Mouse (Mus musculus) embryonic facial prominence, embryonic 10.5 days (tissue): ENCODE measurements around the gene Ttc13. TPM values are rescaled to one million over a fixed set of nuclear protein-coding genes. Genes with fewer than 3 reads are reported as not detected.

ENCODE experiments used
- DNase-seq: peaks from one replicate; pipeline ENCODE4 v3.0.0-alpha.2; 2017; ENCODE audit warnings: low spot score
- H3K27ac ChIP-seq: fragments of 300-500 bp; sonication (generic); replicated peaks from 2 replicates; pipeline ENCODE4 v1.5.1; 2016; ENCODE audit warnings: mild to moderate bottlenecking
- H3K27me3 ChIP-seq: fragments of 300-500 bp; sonication (generic); replicated peaks from 2 replicates; pipeline ENCODE4 v1.6.1; 2016; ENCODE audit warnings: low read depth, mild to moderate bottlenecking; ENCODE audit not compliant: poor library complexity, severe bottlenecking
- H3K36me3 ChIP-seq: fragments of 300-500 bp; sonication (generic); replicated peaks from 2 replicates; pipeline ENCODE4 v1.6.1; 2016; ENCODE audit warnings: mild to moderate bottlenecking, moderate library complexity
- H3K4me1 ChIP-seq: fragments of 300-500 bp; sonication (generic); 2 replicates; pipeline ENCODE4 v1.6.1; 2016
- H3K4me3 ChIP-seq: fragments of 300-500 bp; sonication (generic); 2 replicates; pipeline ENCODE4 v1.5.1; 2016; ENCODE audit warnings: mild to moderate bottlenecking, moderate library complexity
- H3K9me3 ChIP-seq: fragments of 300-500 bp; sonication (generic); 2 replicates; pipeline ENCODE4 v1.6.1; 2016; ENCODE audit warnings: mild to moderate bottlenecking
- WGBS: fragments of 180-500 bp; shearing (Covaris S2); methylation state at CpG from one replicate; pipeline ENCODE4 v1.1.7; 2016; 5-methylcytosine and 5-hydroxymethylcytosine counted together
- polyA plus RNA-seq: library from polyadenylated mRNA; unstranded; fragments of >200 nt; fragmentation: Nextera tagmentation; extraction: Ambion mirVana; gene quantifications from 2 replicates; pipeline ENCODE4 v1.2.1, GENCODE M21; 2016

Gene Ttc13
- 47.0 and 48.7 TPM in 2 replicates for polyA plus RNA-seq

GRCm38 (mm10) chr8:124721862-124722515 lies at the start of gene Ttc13, which contains the start of gene Arv1:
TSS of gene Ttc13 (minus strand) at chr8:124721983.
TSS of gene Arv1 (plus strand) at chr8:124722139.
- H3K27ac ChIP-seq = peak within 1 kb of the TSS; percentile 87
- peaks cover 27% of the 10 kb centered on the region for H3K36me3 ChIP-seq
- WGBS = under 1% methylated on average over 59 of the region's 59 CpGs

GRCm38 (mm10) chr8:124763061-124763460 lies 41.3 kb upstream of the Ttc13 start:
- 70% methylated on average over 7 of the region's 7 CpGs for WGBS

More at GRCm38 (mm10) chr8:124721862-124722515, at the start of gene Ttc13, which contains the start of gene Arv1:
- Histone ChIP-seq H3K4me1 (peaks cover 25% of the 10 kb centered on the region), H3K9me3 (no peaks in the 10 kb centered on the region), H3K4me3 (peak within 1 kb of the TSS; percentile 99), H3K27me3 (no peaks in the 10 kb centered on the region)
- peak; percentile 96 for DNase-seq

GRCm38 (mm10) chr8:124758544-124758943 lies 36.8 kb upstream of the Ttc13 start:
- no peaks in the 10 kb centered on the region for H3K9me3 ChIP-seq
- peaks cover 22% of the 10 kb centered on the region for H3K27me3 ChIP-seq
- peak; percentile 46 for DNase-seq
- H3K4me3 ChIP-seq = no peak overlapping the region
- WGBS = 43% methylated on average over 3 of the region's 3 CpGs
- no peak overlapping the region for H3K27ac ChIP-seq
- peaks cover 28% of the 10 kb centered on the region for H3K4me1 ChIP-seq
- H3K36me3 ChIP-seq = no peaks in the 10 kb centered on the region

More at GRCm38 (mm10) chr8:124763061-124763460, 41.3 kb upstream of the Ttc13 start:
- Histone ChIP-seq H3K36me3 (no peaks in the 10 kb centered on the region), H3K27ac (no peak overlapping the region), H3K4me3 (no peak overlapping the region), H3K4me1 (0 out of 2 replicates have a peak, but pooled peaks cover 2% of the 10 kb centered on the region), H3K27me3 (no peaks in the 10 kb centered on the region), H3K9me3 (no peaks in the 10 kb centered on the region)
- DNase-seq = no peak

GRCm38 (mm10) chr8:124756601-124757000 lies 34.8 kb upstream of the Ttc13 start:
- peaks cover 33% of the 10 kb centered on the region for H3K4me1 ChIP-seq
- WGBS = 53% methylated on average over 5 of the region's 5 CpGs
- no peak overlapping the region for H3K27ac ChIP-seq
- H3K36me3 ChIP-seq = no peaks in the 10 kb centered on the region
- H3K9me3 ChIP-seq = no peaks in the 10 kb centered on the region
- H3K27me3 ChIP-seq = peaks cover 41% of the 10 kb centered on the region
- no peak for DNase-seq
- no peak overlapping the region for H3K4me3 ChIP-seq

GRCm38 (mm10) chr8:124756153-124756552 lies 34.4 kb upstream of the Ttc13 start:
- no peak overlapping the region for H3K4me3 ChIP-seq
- H3K27me3 ChIP-seq = peaks cover 46% of the 10 kb centered on the region
- no peaks in the 10 kb centered on the region for H3K9me3 ChIP-seq
- 65% methylated on average over 2 of the region's 2 CpGs for WGBS
- no peak for DNase-seq
- peaks cover 38% of the 10 kb centered on the region for H3K4me1 ChIP-seq
- no peak overlapping the region for H3K27ac ChIP-seq
- H3K36me3 ChIP-seq = no peaks in the 10 kb centered on the region

GRCm38 (mm10) chr8:124755481-124755880 lies 33.7 kb upstream of the Ttc13 start:
- 81% methylated on average over 8 of the region's 8 CpGs for WGBS

GRCm38 (mm10) chr8:124754792-124755190 lies 33.0 kb upstream of the Ttc13 start:
- no peak for DNase-seq
- Histone ChIP-seq H3K27me3 (peaks cover 59% of the 10 kb centered on the region), H3K27ac (no peak overlapping the region), H3K4me3 (no peak overlapping the region), H3K36me3 (no peaks in the 10 kb centered on the region), H3K9me3 (no peaks in the 10 kb centered on the region), H3K4me1 (peaks cover 51% of the 10 kb centered on the region)
- 35% methylated on average over 4 of the region's 4 CpGs for WGBS

More at GRCm38 (mm10) chr8:124755481-124755880, 33.7 kb upstream of the Ttc13 start:
- no peak for DNase-seq
- no peak overlapping the region for H3K4me3 ChIP-seq
- peaks cover 52% of the 10 kb centered on the region for H3K27me3 ChIP-seq
- no peaks in the 10 kb centered on the region for H3K9me3 ChIP-seq
- no peaks in the 10 kb centered on the region for H3K36me3 ChIP-seq
- H3K27ac ChIP-seq = no peak overlapping the region
- H3K4me1 ChIP-seq = peaks cover 44% of the 10 kb centered on the region

- whole genome bisulfite sequencing = 12% methylated on average over 11 of the region's 11 CpGs
- peaks cover 65% of the 10 kb centered on the region for H3K27me3 ChIP-seq
- DNase-seq = peak; percentile 30
These were observed 32.5 kb upstream of the Ttc13 start for GRCm38 (mm10) chr8:124754101-124754791.

GRCm38 (mm10) chr8:124752325-124752862 lies 30.6 kb upstream of the Ttc13 start:
- WGBS = 27% methylated on average over 21 of the region's 21 CpGs
- Histone ChIP-seq H3K27me3 (peaks cover 65% of the 10 kb centered on the region), H3K4me1 (peaks cover 50% of the 10 kb centered on the region), H3K27ac (no peak overlapping the region), H3K4me3 (peak overlapping the region; percentile 75), H3K9me3 (no peaks in the 10 kb centered on the region), H3K36me3 (no peaks in the 10 kb centered on the region)
- DNase-seq = no peak

More at GRCm38 (mm10) chr8:124754101-124754791, 32.5 kb upstream of the Ttc13 start:
- H3K4me1 ChIP-seq = peaks cover 54% of the 10 kb centered on the region
- H3K9me3 ChIP-seq = no peaks in the 10 kb centered on the region
- H3K36me3 ChIP-seq = no peaks in the 10 kb centered on the region
- no peak overlapping the region for H3K27ac ChIP-seq
- H3K4me3 ChIP-seq = no peak overlapping the region

- peak; percentile 82 for DNase-seq
- H3K27ac ChIP-seq = peak within 1 kb of the TSS; percentile 71
- peaks cover 46% of the 10 kb centered on the region for H3K4me1 ChIP-seq
- under 1% methylated on average over 41 of the region's 41 CpGs for WGBS
- no peaks in the 10 kb centered on the region for H3K36me3 ChIP-seq
- H3K9me3 ChIP-seq = no peaks in the 10 kb centered on the region
- H3K4me3 ChIP-seq = peak within 1 kb of the TSS; percentile 75
- H3K27me3 ChIP-seq = peaks cover 65% of the 10 kb centered on the region
These were observed 30.0 kb upstream of the Ttc13 start, which contains the start of gene Fam89a for GRCm38 (mm10) chr8:124751709-124752173. TSS of gene Fam89a (minus strand) at chr8:124751832.

GRCm38 (mm10) chr8:124751191-124751590 lies 29.4 kb upstream of the Ttc13 start:
- peak; percentile 63 for DNase-seq
- no peaks in the 10 kb centered on the region for H3K9me3 ChIP-seq
- peaks cover 65% of the 10 kb centered on the region for H3K27me3 ChIP-seq
- under 1% methylated on average over 31 of the region's 31 CpGs for WGBS
- H3K27ac ChIP-seq = peak overlapping the region; percentile 71
- peak overlapping the region; percentile 75 for H3K4me3 ChIP-seq
- no peaks in the 10 kb centered on the region for H3K36me3 ChIP-seq
- H3K4me1 ChIP-seq = peaks cover 48% of the 10 kb centered on the region

- peaks cover 45% of the 10 kb centered on the region for H3K4me1 ChIP-seq
- WGBS = 72% methylated on average over 13 of the region's 13 CpGs
- peaks cover 24% of the 10 kb centered on the region for H3K27me3 ChIP-seq
- no peak for DNase-seq
- H3K27ac ChIP-seq = no peak overlapping the region
- H3K9me3 ChIP-seq = no peaks in the 10 kb centered on the region
- no peak overlapping the region for H3K4me3 ChIP-seq
- peaks cover 3% of the 10 kb centered on the region for H3K36me3 ChIP-seq
These were observed 24.9 kb upstream of the Ttc13 start for GRCm38 (mm10) chr8:124746661-124747060.
